Mouse (Mus musculus) small intestine, adult 2 months (tissue): Measurements from ENCODE around the gene Gm21958. TPM values are rescaled to one million over a fixed set of nuclear protein-coding genes. Genes with fewer than 3 reads are reported as not detected.

Experiments used
- H3K27ac ChIP-seq: fragments of 200-500 bp; 2 replicates; pipeline ENCODE4 v1.5.1; 2012; ENCODE audit warnings: low read depth, low read length, control low read depth, inconsistent platforms; ENCODE audit not compliant: insufficient read depth
- H3K27me3 ChIP-seq: fragments of 200-500 bp; 2 replicates; pipeline ENCODE4 v1.6.1; 2012; ENCODE audit warnings: mild to moderate bottlenecking, moderate library complexity, low read length, inconsistent platforms; ENCODE audit not compliant: control insufficient read depth, insufficient read depth
- H3K36me3 ChIP-seq: fragments of 200-500 bp; 2 replicates; pipeline ENCODE4 v1.6.1; 2012; ENCODE audit warnings: mild to moderate bottlenecking, low read length, control low read depth, inconsistent platforms; ENCODE audit not compliant: control insufficient read depth, insufficient read depth
- H3K4me1 ChIP-seq: fragments of 200-500 bp; 2 replicates; pipeline ENCODE4 v1.6.1; 2012; ENCODE audit warnings: low read length, inconsistent platforms, mixed read lengths; ENCODE audit not compliant: control insufficient read depth, insufficient read depth, insufficient read length
- H3K4me3 ChIP-seq: fragments of 200-500 bp; 2 replicates; pipeline ENCODE4 v1.5.1; 2012; ENCODE audit warnings: low read depth, mild to moderate bottlenecking, control low read depth, inconsistent platforms, low read length, moderate library complexity
- CTCF ChIP-seq: fragments of 200-500 bp; IDR thresholded peaks from 2 replicates; pipeline ENCODE4 v1.5.1; 2012; ENCODE audit warnings: low read depth, mild to moderate bottlenecking, control low read depth, inconsistent platforms, low read length, moderate library complexity, mixed read lengths; ENCODE audit not compliant: insufficient replicate concordance, insufficient read length; ENCODE audit errors: extremely low read depth
- POLR2A ChIP-seq: fragments of 200-500 bp; IDR thresholded peaks from 2 replicates; pipeline ENCODE4 v1.6.1; 2012; ENCODE audit warnings: low read depth, mild to moderate bottlenecking, control low read depth, inconsistent platforms, low read length, moderate library complexity
- WGBS: fragments of 180-500 bp; shearing (Covaris S2); methylation state at CpG from one replicate; pipeline ENCODE4 v1.1.7; 2018; 5-methylcytosine and 5-hydroxymethylcytosine counted together
- polyA plus RNA-seq: library from polyadenylated mRNA; depleted of rRNA; stranded (reverse); fragments of >200 nt; gene quantifications from 2 replicates; pipeline ENCODE4 v1.2.3, GENCODE M21; 2012

The Gm21958 gene
- polyA plus RNA-seq, 1 experiment: not detected

- TF ChIP-seq CTCF (no peak), POLR2A (no peak)
- H3K27me3 ChIP-seq: no peaks in the 10 kb centered on the region; the same call in none of the 2 replicates
- peak within 1 kb of the TSS; percentile 32; the same call in 1 of the 2 replicates for H3K27ac ChIP-seq
- under 1% methylated on average over 66 of the region's 66 CpGs for WGBS
- H3K36me3 ChIP-seq: 0 out of 2 replicates have a peak, but pooled peaks cover 2% of the 10 kb centered on the region
- H3K4me1 ChIP-seq: peaks cover 3% of the 10 kb centered on the region
- H3K4me3 ChIP-seq: peak within 1 kb of the TSS; percentile 71
Observed at GRCm38 (mm10) chr3:54755145-54756041, 41.2 kb upstream of the Gm21958 start, which contains the start of gene Smad9. Gene Smad9, plus strand, starts transcription at chr3:54755582.

DNA sequence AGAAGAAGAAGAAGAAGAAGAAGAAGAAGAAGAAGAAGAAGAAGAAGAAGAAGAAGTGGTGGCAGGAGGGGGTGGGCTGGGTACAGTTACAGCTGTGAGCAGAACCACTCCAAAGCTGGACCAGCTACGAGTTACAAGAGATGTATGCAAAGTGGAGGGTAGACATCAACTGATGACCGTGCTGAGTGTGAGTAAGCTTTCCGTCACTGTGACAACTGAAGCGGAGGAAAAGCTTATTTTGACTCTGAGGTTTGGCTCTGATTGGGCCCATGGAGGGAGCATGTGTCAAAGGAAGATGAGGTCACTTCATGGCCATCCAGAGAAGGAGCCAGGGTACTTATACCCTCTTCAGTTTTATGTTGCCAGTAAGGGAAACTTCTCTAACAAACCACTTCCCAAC lies 39.3 kb upstream of the Gm21958 start:
- TF ChIP-seq CTCF (no peak), POLR2A (no peak)
- no peak overlapping the region for H3K27ac ChIP-seq
- 77% methylated on average over 4 of the region's 4 CpGs for WGBS
- peaks cover 12% of the 10 kb centered on the region for H3K36me3 ChIP-seq
- peaks cover 3% of the 10 kb centered on the region for H3K4me1 ChIP-seq
- H3K4me3 ChIP-seq: no peak overlapping the region
- no peaks in the 10 kb centered on the region; the same call in none of the 2 replicates for H3K27me3 ChIP-seq

GRCm38 (mm10) chr3:54745799-54746198 lies 31.6 kb upstream of the Gm21958 start:
- Histone ChIP-seq H3K4me3 (no peak overlapping the region), H3K36me3 (peaks cover 66% of the 10 kb centered on the region), H3K27ac (no peak overlapping the region), H3K27me3 (no peaks in the 10 kb centered on the region), H3K4me1 (no peaks in the 10 kb centered on the region)
- 52% methylated on average over 5 of the region's 5 CpGs for WGBS
- peak; percentile 29; the same call in 1 of the 2 replicates for TF ChIP-seq CTCF
- no peak for TF ChIP-seq POLR2A

- peaks cover 51% of the 10 kb centered on the region for H3K36me3 ChIP-seq
- no peak overlapping the region for H3K4me3 ChIP-seq
- TF ChIP-seq CTCF (no peak), POLR2A (no peak)
- H3K4me1 ChIP-seq: no peaks in the 10 kb centered on the region
- no peaks in the 10 kb centered on the region for H3K27me3 ChIP-seq
- 31% methylated on average over 11 of the region's 11 CpGs for WGBS
- H3K27ac ChIP-seq: no peak overlapping the region
Observed at GRCm38 (mm10) chr3:54741965-54742364, 27.8 kb upstream of the Gm21958 start.

- TF ChIP-seq CTCF (no peak), POLR2A (no peak)
- H3K4me1 ChIP-seq: peaks cover 2% of the 10 kb centered on the region; the same call in 1 of the 2 replicates
- H3K27me3 ChIP-seq: no peaks in the 10 kb centered on the region
- no peak overlapping the region for H3K4me3 ChIP-seq
- WGBS: 75% methylated on average over 8 of the region's 8 CpGs
- H3K27ac ChIP-seq: no peak overlapping the region
- peaks cover 15% of the 10 kb centered on the region for H3K36me3 ChIP-seq
Observed at GRCm38 (mm10) chr3:54737317-54737716, 23.2 kb upstream of the Gm21958 start.

GRCm38 (mm10) chr3:54736101-54736927 lies 22.2 kb upstream of the Gm21958 start:
- H3K4me1 ChIP-seq: peaks cover 2% of the 10 kb centered on the region; the same call in 1 of the 2 replicates
- 39% methylated on average over 18 of the region's 18 CpGs for WGBS
- no peaks in the 10 kb centered on the region for H3K27me3 ChIP-seq
- H3K36me3 ChIP-seq: peaks cover 13% of the 10 kb centered on the region
- H3K4me3 ChIP-seq: peak overlapping the region; percentile 80
- TF ChIP-seq CTCF (no peak), POLR2A (no peak)
- peak overlapping the region; percentile 70; the same call in 1 of the 2 replicates for H3K27ac ChIP-seq
